Mouse (Mus musculus): ENCODE measurements around the gene Rbm41.

DNA sequence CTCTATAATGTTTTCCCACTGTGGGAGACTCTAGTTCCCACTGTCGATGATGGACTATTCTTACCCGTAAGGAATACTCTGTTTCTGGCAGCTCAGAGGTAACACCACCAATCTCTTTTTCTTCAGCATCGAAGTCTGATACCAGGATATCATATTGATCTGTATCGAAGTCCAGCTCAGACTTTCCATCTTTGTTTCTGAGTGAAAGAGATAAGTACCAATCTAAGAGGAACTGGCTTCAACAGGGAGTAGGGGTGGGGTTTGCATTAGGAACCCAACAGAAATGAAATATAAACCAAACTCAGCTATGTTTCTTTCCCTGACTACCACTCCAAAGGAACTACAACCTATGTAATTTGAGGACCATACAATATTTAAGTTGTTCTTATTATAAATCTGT is 143.6 kb downstream of the Rbm41 start:
- no peak for TF ChIP-seq ZC3H11A (IDR thresholded peaks at IDR 0.05; ENCODE audit: borderline replicate concordance, low read depth, low read length)
- no peak for TF ChIP-seq CHD2 (IDR thresholded peaks at IDR 0.05; ENCODE audit: low read depth, low read length)
